Mouse (Mus musculus): ENCODE results near the gene Btbd35f19. TPM values are rescaled to one million over a fixed set of nuclear protein-coding genes. Genes with fewer than 3 reads are reported as not detected.
"Not testable (repeated sequence)": the region's sequence is repeated elsewhere in the genome, so short reads cannot be mapped to it uniquely, and the experiment has no call there.

The Btbd35f19 gene
- total RNA-seq (2017) = not detected in 2 replicates

- not testable (repeated sequence) for ATAC-seq (replicated peaks; ENCODE audit: low read depth, poor library complexity, severe bottlenecking)
Measured at GRCm38 (mm10) chrX:31383818-31384217, at the start of gene Btbd35f19. TSS of gene Btbd35f19 (minus strand) at chrX:31383918.

GRCm38 (mm10) chrX:31341924-31342323 lies 41.8 kb downstream of the Btbd35f19 start:
- not testable (repeated sequence) for ATAC-seq (replicated peaks; ENCODE audit: low read depth, poor library complexity, severe bottlenecking)

DNA sequence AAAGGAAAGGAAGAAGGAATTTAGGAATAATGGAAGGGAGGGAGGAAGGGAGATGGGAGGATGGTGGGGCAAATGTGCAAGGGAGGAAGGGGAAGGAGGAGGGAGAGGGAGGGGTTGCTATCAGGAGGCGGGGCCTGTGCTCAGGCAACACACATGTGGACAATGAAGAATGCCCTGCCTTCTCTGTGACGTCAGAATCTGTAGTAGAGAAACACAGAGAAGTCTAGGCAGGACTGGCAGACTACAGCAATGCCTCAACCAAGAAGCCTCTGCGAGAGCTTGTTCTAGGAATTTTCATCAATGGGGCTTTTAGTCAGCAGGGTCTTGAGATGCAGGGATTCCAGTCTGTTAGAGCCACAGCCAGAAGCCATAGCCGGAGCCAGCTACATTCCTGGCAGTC lies 47.6 kb downstream of the Btbd35f19 start, which contains the start of gene Btbd35f26:
TSS of gene Btbd35f26 (plus strand) at position 301 of the 400 bp plus-strand sequence.
- not testable (repeated sequence) for ATAC-seq (replicated peaks; ENCODE audit: low read depth, poor library complexity, severe bottlenecking)

Other genes with a start within 250 kb of the Btbd35f19 start
- not detected in 2 replicates for gene Spin2f, start 130.0 kb downstream of the Btbd35f19 start, total RNA-seq (2017)
- not detected in 2 replicates for gene Btbd35f26, start 47.5 kb downstream of the Btbd35f19 start, total RNA-seq (2017)
- gene Gm21883, start 190.4 kb upstream of the Btbd35f19 start, total RNA-seq (2017) = not detected in 2 replicates
- gene Spin2e, start 235.0 kb upstream of the Btbd35f19 start, total RNA-seq (2017) = not detected in 2 replicates